Mouse (Mus musculus) urinary bladder, adult 2 months (tissue): ENCODE results near the gene Fn1. TPM values are rescaled to one million over a fixed set of nuclear protein-coding genes. Genes with fewer than 3 reads are reported as not detected.

Experiments
- DNase-seq: peaks from one replicate; pipeline ENCODE4 v3.0.0; 2022; ENCODE audit warnings: low spot score
- polyA plus RNA-seq: library from polyadenylated mRNA; depleted of rRNA; stranded (reverse); fragments of >200 nt; gene quantifications from 2 replicates; pipeline ENCODE4 v1.2.3, GENCODE M21; 2012; rRNA removed

The Fn1 gene
- polyA plus RNA-seq, result 689 and 872 TPM in 2 replicates

DNA sequence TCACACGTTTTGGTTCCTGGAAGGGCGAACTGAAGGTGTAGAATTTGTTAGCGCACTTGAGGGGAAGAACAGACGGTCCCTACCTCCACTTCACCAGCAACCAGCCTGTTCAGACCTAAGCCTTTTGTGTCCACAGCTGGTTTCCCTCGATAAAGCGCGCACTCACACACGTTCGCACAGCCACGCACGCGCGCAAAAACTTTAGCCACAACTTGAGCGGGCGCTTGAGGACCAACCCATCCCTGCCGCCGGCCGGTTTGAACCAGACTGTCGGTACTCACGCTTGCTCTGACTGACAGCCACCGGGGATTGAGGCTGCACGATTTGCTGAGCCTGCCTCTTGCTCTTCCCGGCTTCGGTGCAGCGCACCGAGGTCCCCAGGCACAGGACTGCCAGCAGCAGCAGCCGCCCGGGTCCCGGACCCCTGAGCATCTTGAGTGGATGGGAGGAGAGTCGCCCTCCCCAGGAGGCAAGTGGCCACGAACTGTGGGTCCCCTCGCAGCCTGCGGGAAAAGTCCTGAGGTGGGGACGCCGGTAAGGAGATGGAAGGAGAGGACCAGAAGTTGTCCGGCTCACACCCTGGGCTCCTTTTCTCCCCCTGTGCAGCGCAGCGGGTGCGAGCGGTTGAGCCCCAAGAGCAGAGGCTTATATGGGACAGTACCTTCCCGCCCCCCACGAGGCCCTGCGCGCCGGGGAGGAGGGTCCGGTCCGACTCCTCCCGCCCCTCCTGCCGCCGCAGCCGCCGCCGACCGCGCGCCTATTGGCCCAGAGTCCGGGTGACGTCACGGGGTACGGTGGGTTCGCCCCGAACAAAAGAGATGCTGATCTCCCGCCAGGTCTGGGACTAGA is at the start of gene Fn1:
Gene Fn1 (minus strand): TSS at position 650 of the 849 bp plus-strand sequence.
- peak; percentile 70 for DNase-seq

DNA sequence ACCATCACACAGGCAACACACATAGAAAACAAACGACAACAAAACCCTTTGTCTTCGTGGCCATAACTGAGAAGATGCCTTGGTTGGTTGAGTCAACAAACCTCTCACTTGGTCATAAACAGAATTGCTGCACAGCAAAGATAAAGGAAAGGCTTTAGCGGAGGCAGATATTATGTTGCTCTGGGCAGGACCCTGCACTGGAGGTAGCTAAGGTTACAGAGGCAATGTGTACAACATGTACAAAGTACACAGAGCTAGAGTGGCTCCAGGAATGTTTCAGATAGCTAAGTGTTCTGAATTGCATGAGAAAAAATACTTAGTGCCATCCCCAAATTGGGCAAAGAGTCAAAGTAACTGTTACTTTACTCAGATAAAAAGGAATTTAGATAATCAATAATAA is 43.1 kb upstream of the Fn1 start:
- DNase-seq, result no peak

DNA sequence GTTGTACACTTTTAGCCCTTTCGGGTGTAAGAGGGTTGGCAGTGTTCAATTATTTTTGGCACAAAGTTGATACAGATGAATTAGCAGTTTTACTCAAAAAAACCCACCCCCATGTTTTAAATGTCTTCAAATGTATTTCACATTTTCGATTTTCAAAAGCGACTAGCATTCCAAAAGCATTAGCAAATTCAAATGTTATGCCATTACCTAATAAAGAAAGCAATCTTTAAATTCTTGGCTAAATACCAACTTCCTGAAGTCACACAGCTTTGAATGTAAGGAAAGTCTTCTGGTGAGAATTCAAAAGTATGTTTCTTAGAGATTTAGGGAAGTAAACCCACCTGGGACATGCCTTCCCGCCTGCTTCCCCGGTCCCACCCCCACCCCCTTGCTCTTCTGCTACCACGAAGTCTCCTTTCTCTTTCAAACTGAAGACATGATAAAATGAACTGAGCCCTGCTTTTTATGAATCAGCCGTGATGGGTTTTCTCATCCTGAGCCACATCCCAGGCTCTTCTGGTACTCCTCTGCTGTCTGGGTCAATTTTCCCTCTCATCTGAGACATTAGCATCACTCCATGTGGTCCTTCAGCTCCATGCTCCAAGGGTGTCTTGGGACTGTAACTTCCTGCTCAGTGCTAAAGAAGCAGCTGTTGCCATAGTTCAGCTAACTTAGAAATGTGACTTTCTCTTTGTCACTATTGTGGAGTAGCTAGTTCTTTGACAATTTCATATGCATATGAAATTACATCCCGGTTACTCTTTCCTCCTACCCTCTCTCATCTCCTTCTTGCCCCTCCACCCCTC is 38.7 kb upstream of the Fn1 start:
- no peak for DNase-seq

DNA sequence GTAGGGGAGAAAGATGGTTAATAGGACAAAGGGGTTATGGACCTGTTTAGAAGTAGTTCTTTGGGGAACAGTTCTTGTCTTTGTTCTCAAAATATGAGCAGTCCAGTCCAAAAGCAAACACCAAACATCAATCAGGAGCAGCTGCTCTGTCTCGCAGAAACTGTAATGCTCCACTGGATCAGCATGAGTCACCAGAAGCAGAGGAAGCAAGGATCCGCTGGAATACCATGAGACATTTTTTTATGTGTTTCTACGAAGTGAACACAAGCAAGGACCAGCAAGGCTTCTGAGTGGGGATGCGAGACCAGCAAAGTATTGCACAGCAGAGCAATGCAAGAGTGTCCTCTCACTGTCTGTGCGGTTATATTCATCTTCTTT is 35.9 kb upstream of the Fn1 start:
- no peak for DNase-seq

DNA sequence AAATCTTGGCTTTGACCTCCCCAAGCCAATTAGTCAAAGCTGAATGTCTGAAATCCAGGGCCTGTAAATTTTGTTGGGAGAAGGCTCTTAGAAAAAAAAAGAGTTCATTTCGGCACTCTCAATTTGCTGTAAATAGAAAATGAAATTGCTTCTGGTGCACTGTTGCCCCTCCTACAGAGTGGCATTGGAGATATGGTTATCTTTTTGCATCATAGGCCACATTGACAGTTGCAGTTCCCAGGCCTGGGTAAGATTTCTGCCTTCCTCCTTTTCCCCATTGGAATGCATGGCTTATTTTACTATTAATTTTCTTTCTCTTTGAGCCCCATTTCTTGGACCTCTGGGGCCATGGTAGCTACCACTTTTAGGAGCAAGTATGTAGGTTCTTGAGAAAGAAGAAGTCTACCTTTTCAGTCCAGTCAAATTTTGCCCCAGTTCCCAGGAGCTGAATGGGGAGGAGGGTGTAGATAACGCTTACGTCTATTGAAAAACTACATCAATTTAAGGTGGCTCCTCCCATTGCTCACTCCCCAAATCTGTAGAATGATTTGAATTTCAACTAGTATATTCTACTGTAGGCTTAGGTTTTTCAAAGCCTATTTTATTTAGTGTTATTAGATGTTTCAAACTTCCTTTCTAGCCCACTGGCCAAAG is 35.4 kb upstream of the Fn1 start:
- DNase-seq, result no peak

DNA sequence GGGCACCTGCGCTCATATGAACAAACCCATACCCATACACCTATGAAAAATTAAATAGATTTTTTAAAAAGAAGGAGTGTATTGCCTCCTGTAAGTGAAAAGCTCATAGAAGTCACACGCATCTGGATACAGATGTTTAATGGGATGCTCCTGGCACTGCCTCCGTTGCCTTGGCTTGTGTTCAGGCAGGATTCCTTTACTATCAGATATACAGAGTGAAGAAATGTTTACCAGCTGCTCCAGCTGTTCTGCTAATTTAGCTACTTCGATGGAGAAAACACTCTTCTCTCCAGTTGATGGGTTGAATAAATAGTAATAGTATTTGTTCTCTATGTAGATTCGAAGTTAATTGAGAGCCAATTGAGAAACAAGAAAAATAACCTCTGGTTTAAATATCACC is 33.8 kb upstream of the Fn1 start:
- no peak for DNase-seq

DNA sequence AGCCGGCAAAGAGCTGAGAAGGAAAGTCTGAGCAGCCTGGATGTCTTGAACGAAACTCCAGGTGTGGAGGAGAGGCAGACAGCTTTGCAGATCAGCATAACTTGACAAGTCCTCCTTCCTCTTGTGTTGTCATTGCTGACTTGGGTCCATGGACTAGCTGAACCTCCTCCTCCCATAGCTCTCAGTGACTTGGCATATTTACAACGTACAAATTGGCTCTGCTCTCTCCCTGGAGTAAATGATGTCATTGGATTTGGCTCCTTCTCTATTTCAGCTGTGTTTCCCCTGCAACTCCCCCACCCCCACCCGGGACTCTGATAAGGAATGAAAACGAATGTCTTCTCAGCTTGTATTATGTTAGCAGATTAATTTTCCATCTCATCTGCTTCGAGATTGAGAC is 30.7 kb upstream of the Fn1 start:
- DNase-seq, result no peak

DNA sequence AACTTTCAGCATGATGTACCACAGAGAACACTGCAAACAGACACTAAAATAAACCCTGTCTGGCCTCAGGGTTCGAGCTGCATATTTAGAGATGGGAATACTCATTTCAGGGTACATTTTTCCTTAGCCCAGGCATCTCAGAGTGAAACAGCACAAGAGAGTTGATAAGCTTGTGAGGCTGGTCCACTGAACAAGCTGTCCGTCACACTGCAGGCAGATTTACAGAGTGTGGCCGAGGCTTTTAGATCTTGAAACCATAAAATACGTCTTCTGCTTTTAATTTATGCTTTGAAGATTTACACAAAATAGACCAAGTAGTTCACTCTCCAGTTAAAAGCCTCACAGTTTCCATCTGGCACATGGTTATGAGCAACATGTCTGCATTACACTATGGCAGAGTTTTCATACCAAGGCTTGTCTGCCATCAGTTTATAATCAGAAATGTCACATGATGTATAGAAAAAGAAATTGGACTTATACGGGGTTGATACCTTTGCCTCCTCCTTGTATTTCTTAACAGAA is 29.3 kb upstream of the Fn1 start:
- DNase-seq, result no peak

DNA sequence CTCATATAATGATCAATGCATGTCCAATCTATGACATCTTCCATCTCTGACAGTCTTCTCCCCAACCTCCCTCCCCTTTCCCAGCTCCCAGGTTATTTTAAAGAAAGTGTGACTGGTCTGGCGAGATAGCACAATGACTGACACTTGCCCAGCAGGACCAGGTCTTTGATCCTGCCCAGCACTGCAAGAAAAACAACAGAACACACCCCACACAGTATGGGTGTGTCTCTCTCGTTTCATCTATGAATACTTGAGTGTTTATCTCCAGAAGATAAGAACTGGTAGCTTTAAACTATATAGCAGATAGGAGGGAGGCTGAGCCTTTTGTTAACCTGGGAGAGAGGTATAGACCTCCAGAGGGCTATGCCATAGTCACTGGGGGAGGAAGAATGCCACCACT is 28.3 kb upstream of the Fn1 start:
- DNase-seq, result no peak

DNA sequence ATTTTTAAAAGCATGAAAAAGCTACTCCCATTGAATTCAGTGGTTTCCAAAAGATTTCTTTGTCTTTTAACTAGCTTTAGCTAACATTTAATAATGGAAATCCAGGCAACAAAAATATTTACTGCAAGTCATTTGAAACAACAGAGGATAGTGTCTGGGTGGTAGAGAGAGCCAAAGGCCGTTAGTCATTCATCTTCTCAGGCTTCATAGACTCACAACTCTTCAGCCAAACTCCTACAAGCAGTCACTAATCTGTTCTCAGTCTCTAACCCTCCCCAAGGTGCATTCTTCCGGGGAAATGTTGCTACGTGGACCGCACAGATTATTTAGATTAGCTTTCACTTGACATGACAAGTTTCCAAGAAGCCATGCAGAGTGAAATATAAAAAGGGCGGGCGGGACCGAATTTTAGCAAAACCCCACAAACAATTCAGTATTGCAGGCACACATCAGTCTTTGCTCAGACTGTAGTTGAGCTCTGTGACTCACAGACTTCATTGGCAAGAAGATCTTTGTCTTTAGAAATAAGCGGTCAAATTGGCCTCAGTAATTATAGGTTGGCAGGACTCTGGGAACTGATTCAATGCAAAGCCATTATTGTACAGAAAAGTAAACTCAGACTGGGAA is 27.2 kb upstream of the Fn1 start:
- no peak for DNase-seq

DNA sequence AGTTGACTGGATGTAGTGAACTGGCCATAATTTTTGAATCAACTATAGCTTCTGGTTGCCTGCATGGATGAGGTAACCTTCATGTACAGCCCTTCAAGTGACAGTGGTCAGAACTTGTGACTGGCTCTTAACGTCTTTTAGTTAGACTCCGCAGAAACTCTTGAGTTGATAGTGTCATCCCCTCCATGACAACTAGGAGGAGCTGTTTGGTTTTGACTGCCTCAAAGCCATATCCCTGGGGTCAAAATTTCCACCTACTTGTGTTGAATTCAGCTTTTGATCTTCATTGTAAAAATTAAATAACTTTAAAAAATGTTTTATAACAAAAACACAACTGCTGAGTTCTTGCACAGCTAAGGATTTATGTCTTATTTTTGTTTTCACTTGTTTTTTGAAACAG is 22.4 kb upstream of the Fn1 start:
- no peak for DNase-seq

DNA sequence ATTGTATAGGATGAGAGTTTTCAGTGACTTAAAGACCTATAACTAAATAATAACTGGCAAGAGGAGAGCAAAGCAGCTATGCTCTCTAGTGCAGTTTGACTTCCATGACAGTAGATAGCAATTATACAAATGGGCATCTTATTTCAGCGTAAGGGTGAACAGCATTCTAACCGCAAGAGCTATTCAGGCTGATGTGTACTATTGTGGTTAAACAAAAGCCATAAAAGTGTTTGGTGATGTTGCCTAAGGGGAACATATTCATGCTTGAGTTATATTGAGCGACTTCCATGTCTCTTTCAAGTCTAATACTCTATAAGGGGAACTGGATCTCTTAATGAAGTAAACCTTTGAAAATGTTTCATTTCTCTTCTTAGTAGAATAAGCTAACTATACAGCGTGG is 21.3 kb upstream of the Fn1 start:
- DNase-seq, result no peak

DNA sequence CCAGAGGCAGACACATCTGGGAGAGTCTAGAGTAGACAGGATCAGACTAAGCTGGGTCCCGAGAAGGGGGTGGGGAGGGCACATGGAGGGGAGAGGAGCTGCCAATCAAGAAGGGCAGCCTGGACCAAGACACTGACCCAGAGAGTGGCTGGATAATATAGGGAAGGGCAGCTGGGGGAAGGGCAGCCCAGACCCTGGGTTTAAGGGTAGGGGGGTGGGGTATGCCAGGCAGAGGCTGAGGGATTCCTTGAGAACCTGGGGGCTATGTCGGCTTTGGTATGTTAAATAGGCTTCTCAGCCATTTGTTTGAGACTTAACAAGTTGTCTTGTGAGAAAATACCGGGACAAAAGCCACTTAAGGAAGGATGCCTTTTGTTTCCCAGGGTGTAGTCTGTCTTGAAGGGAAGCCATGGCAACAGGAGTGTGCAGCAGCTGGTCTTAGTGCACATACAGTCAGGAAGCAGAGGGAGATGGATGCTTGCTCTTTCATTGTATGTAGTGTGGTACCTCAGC is 20.5 kb upstream of the Fn1 start:
- DNase-seq, result no peak

DNA sequence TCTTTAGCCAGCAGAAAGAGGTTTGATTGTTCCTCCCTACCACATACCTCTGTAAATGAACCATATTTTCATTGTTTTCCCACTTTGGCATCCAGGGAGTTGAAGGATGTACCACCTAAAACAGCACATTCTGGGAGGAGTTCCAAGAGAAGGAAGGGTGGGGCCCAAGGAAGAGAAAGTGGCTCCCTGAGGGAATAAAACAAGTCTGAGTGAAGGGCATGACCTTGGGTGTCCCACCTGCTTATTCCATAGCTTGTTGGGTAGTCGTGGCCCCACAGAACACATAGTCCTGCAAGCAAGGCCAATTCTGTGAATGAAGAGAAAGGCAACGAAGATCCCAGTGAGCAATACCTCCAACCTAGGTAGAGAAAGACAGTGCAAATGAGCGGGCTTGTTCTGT is 19.3 kb upstream of the Fn1 start:
- no peak for DNase-seq

DNA sequence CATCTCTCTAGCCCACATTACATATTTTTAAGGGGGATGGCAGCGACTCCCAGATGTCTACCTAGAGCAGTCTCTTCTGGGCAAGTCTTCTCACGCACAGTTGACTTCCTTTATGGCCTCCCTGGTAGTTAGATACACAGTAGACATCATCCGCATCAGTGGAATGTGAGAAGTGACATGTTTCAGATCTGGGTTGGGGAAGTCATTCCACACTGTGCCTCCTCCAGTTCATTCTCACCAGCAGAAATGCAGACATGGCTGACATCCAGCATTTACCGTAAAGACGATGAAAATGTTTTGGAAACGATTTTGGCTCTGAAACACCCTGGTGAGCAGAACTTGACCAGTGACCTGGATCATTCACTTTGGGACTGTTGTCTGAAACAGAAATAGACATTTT is 10.2 kb upstream of the Fn1 start:
- DNase-seq, result no peak

DNA sequence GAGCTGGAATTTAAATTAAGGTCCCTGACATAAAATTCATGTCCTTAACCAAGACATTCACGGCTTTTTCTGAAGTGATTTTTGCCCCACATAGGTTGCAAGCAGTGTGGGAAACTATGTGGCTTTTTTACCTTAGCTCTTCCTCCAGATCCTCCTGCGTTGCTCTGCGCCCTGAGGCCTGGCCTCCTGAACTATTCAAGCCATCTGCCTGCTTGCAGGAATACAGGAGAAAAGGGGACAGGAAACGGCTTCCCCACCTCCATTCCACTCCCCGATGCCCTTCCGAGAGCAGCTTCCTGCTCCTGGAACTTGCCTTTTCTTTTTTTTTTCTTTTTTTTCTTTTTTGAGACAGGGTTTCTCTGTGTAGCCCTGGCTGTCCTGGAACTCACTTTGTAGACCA is 5.6 kb upstream of the Fn1 start:
- no peak for DNase-seq

DNA sequence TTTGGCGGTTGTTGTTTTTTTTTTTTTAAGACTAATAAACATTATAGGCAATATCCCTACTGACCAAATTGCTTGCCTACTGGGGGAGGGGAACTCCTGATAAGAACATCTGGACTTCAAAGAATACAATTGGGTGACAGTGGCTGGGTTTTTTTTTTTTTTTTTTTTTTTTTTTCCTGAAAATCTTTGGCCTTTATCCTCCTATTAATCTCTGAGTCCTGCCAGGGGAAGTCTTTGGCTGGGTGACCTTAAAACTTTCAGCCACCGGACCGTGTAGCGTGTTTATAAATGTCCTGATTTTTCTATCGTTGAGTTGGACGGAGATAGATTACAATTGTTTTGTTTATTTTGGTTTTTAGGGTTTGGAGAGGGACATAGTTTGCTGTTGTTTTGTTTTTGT is 3.3 kb upstream of the Fn1 start:
- no peak for DNase-seq

DNA sequence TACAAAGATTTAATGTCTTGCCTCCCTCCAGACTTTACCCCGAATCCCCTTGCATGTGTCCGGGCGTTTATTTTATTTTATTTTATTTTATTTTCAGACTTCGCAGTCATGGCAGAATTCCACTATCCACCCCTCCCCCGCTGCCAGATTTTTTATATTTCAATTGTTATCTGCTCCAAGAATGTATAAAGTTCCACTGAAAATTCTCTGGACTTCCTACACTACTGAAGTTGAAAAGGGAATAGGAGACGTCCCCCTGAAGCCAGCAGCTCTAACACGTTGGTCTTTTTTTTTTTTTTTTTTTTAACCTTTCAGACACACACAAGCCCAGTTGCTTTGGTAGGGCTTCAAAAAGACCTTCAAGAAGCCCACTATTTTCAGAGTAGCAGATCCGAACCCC is 1.2 kb upstream of the Fn1 start:
- DNase-seq, result no peak

DNA sequence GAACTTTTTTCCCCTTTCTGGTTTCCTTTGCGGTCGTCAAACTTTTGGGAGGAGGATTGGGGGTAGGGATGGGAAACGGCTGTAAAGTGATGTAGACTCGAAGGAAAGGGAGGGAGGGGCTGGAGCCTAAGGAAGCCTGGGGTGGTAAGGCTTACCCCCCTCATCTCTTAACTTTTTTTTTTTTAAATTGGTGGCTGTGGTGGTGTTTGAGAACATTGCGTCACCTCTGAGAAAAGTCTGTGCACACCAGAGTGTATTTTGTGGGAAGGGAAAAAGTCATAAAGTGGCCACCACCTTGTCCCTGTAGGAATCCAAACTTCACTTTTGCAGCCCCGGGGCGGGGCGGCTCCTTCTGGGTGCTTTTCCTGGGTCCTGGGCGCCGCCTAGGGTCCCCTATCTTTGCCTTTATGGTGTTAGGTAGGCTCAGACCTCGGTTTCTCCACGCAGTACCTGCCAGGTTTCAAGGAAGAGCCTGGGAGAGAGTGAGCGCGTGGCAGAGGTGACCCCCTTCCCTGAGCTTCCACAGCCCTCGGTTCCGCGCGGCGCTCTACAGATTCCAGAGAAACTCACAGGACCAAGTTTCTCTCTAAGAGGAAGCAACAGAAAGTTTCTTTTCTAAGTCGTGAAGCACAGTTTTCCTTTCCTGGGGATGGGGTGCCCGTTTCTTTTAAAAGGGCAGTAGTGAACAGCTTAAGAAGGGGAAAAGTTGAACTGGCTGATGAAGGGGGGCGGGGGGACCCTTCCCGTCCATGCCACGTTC is 580 bp upstream of the Fn1 start:
- no peak for DNase-seq

DNA sequence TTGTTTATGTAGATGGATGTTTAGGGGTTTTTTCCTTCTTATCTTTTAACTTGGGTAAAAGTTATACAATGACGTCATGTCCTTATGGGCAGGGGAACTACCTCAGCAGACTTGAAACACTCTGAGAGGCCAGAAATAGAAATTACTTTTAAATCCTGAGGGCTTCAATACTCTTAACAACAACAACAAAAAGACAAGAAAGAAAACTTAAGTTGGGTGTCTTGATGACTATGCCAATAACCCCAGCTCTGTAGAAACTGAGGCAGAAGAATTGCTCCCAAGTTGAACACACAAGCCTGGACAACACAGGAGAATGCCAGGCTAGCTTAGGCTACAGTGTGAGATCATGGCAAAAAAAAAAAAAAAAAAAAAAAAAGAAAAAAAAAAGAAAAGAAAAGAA is 1.2 kb downstream of the Fn1 start:
- no peak for DNase-seq

DNA sequence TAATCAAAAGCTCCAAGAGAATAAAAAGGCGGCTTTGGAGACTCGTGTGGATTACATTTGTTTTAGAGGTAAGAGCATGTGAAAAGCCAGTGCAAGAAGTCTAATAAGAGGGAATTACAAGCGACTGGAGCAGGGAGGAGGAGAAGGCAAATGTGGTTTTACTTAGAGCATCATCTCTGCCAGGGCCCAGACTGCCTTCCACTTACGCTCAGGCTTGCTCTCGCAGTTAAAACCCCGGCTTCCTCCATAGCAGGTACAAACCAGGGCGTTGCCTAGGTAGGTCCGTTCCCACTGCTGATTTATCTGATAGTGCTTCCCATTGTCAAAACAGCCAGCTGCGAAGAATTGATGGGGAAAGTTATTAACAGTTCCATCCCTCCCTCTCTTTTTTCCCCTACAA is 1.7 kb downstream of the Fn1 start:
- no peak for DNase-seq
